Mouse (Mus musculus): ENCODE data around the gene Ndufa11. TPM values are rescaled to one million over a fixed set of nuclear protein-coding genes. Genes with fewer than 3 reads are reported as not detected.

The Ndufa11 gene
- polyA plus RNA-seq (2015; fragmentation: Nextera tagmentation; extraction: Ambion mirVana): 270 and 276 TPM in 2 replicates

GRCm38 (mm10) chr17:56717363-56718058 is at the start of gene Ndufa11, which contains the start of gene Vmac:
Ndufa11 (plus strand) TSS chr17:56717767.
Vmac (minus strand) TSS chr17:56718022.

GRCm38 (mm10) chr17:56672941-56673646 is 44.5 kb upstream of the Ndufa11 start, which contains the start of gene Ranbp3:
Ranbp3 (plus strand) TSS chr17:56673294.

GRCm38 (mm10) chr17:56757416-56758123 is 40.0 kb downstream of the Ndufa11 start, which contains the start of gene Nrtn:
Nrtn (minus strand) TSS chr17:56757530.

GRCm38 (mm10) chr17:56764474-56765354 is 47.1 kb downstream of the Ndufa11 start, which contains the start of gene Dus3l:
Dus3l (plus strand) TSS chr17:56764757.

GRCm38 (mm10) chr17:56769950-56770349 is 52.4 kb downstream of the Ndufa11 start, which contains the start of gene Prr22:
Prr22 (plus strand) TSS chr17:56770250.

Other genes starting within 250 kb of the Ndufa11 start
- gene Ptprs, start 241.3 kb upstream of the Ndufa11 start, polyA plus RNA-seq (2015; fragmentation: Nextera tagmentation; extraction: Ambion mirVana): 13.2 and 17.0 TPM in 2 replicates
- not detected in 2 replicates for gene Znrf4, start 205.3 kb upstream of the Ndufa11 start, polyA plus RNA-seq (2015; fragmentation: Nextera tagmentation; extraction: Ambion mirVana)
- 0.28 and 0.56 TPM in 2 replicates for gene Gm20219, start 163.4 kb upstream of the Ndufa11 start, polyA plus RNA-seq (2015; fragmentation: Nextera tagmentation; extraction: Ambion mirVana)
- 53.0 and 53.3 TPM in 2 replicates for gene Safb2, start 133.2 kb upstream of the Ndufa11 start, polyA plus RNA-seq (2015; fragmentation: Nextera tagmentation; extraction: Ambion mirVana)
- gene Safb, start 132.9 kb upstream of the Ndufa11 start, polyA plus RNA-seq (2015; fragmentation: Nextera tagmentation; extraction: Ambion mirVana): 56.7 and 58.7 TPM in 2 replicates
- gene 2410015M20Rik, start 108.0 kb upstream of the Ndufa11 start, polyA plus RNA-seq (2015; fragmentation: Nextera tagmentation; extraction: Ambion mirVana): 194 and 195 TPM in 2 replicates
- gene Rpl36, start 104.4 kb upstream of the Ndufa11 start, polyA plus RNA-seq (2015; fragmentation: Nextera tagmentation; extraction: Ambion mirVana): 1,975 and 1,990 TPM in 2 replicates
- 31.1 and 32.0 TPM in 2 replicates for gene Lonp1, start 90.9 kb upstream of the Ndufa11 start, polyA plus RNA-seq (2015; fragmentation: Nextera tagmentation; extraction: Ambion mirVana)
- 0.05 and 0.14 TPM in 2 replicates for gene Catsperd, start 89.6 kb upstream of the Ndufa11 start, polyA plus RNA-seq (2015; fragmentation: Nextera tagmentation; extraction: Ambion mirVana)
- 43.6 and 44.4 TPM in 2 replicates for gene Ranbp3, start 44.5 kb upstream of the Ndufa11 start, polyA plus RNA-seq (2015; fragmentation: Nextera tagmentation; extraction: Ambion mirVana)
- gene Vmac, start 255 bp downstream of the Ndufa11 start, polyA plus RNA-seq (2015; fragmentation: Nextera tagmentation; extraction: Ambion mirVana): 6.5 and 9.3 TPM in 2 replicates
- 1.2 and 1.6 TPM in 2 replicates for gene Nrtn, start 39.8 kb downstream of the Ndufa11 start, polyA plus RNA-seq (2015; fragmentation: Nextera tagmentation; extraction: Ambion mirVana)
- 16.3 and 20.4 TPM in 2 replicates for gene Dus3l, start 47.0 kb downstream of the Ndufa11 start, polyA plus RNA-seq (2015; fragmentation: Nextera tagmentation; extraction: Ambion mirVana)
- gene Prr22, start 52.5 kb downstream of the Ndufa11 start, polyA plus RNA-seq (2015; fragmentation: Nextera tagmentation; extraction: Ambion mirVana): 0.68 and 0.69 TPM in 2 replicates
- gene Rfx2, start 113.2 kb downstream of the Ndufa11 start, polyA plus RNA-seq (2015; fragmentation: Nextera tagmentation; extraction: Ambion mirVana): 9.1 and 9.9 TPM in 2 replicates
- not detected in 2 replicates for gene Acsbg2, start 156.7 kb downstream of the Ndufa11 start, polyA plus RNA-seq (2015; fragmentation: Nextera tagmentation; extraction: Ambion mirVana)
- 0.14 and 0.29 TPM in 2 replicates for gene 1700061G19Rik, start 157.7 kb downstream of the Ndufa11 start, polyA plus RNA-seq (2015; fragmentation: Nextera tagmentation; extraction: Ambion mirVana)
- gene Mllt1, start 217.6 kb downstream of the Ndufa11 start, polyA plus RNA-seq (2015; fragmentation: Nextera tagmentation; extraction: Ambion mirVana): 8.9 and 9.8 TPM in 2 replicates

Data from spleen, postnatal 0 days (tissue).